Mouse (Mus musculus): Measurements from ENCODE around the gene Abcb8.

The Abcb8 gene

GRCm38 (mm10) chr5:24455076-24455475, 61.6 kb downstream of the Abcb8 start:
- DNase-seq (ENCODE audit: low spot score): no peak

- DNase-seq (ENCODE audit: low spot score): no peak
Measured at GRCm38 (mm10) chr5:24455613-24456012, 62.1 kb downstream of the Abcb8 start.
